Mouse (Mus musculus) urinary bladder, adult 18-20 months (tissue): Measurements from ENCODE around the gene Fut11.
A peak's percentile ranks its signal among the peaks of the same experiment; 100 is the strongest.

ENCODE experiments used
- DNase-seq, 2 experiments: peaks; one replicate each; pipeline ENCODE4 v3.0.0; 2022; ENCODE audit warnings: low spot score in 2 of 2, mixed read lengths in 2 of 2

Gene Fut11

GRCm38 (mm10) chr14:20694884-20695760 is at the start of gene Fut11:
Gene Fut11, plus strand, starts transcription at chr14:20694968.
- peak; percentile 77 to 81 for DNase-seq

GRCm38 (mm10) chr14:20645547-20645946 is 49.2 kb upstream of the Fut11 start:
- no peak for DNase-seq

GRCm38 (mm10) chr14:20646381-20646780 is 48.4 kb upstream of the Fut11 start:
- no peak for DNase-seq

GRCm38 (mm10) chr14:20651000-20651399 is 43.8 kb upstream of the Fut11 start:
- DNase-seq: no peak

GRCm38 (mm10) chr14:20651722-20652256 is 43.0 kb upstream of the Fut11 start:
- DNase-seq: no peak

GRCm38 (mm10) chr14:20654690-20655421 is 39.9 kb upstream of the Fut11 start:
- no peak for DNase-seq

- no peak for DNase-seq
These were observed 39.0 kb upstream of the Fut11 start for GRCm38 (mm10) chr14:20655731-20656130.

GRCm38 (mm10) chr14:20656361-20656760 is 38.4 kb upstream of the Fut11 start, which contains the start of gene Myoz1:
Gene Myoz1, minus strand, starts transcription at chr14:20656540.
- DNase-seq: no peak

GRCm38 (mm10) chr14:20658326-20658725 is 36.4 kb upstream of the Fut11 start:
- DNase-seq: no peak

GRCm38 (mm10) chr14:20658902-20659301 is 35.9 kb upstream of the Fut11 start:
- DNase-seq: no peak

- DNase-seq: no peak
These were observed 35.1 kb upstream of the Fut11 start for GRCm38 (mm10) chr14:20659687-20660086.

- peak; percentile 87 to 89 for DNase-seq
These were observed 33.7 kb upstream of the Fut11 start for GRCm38 (mm10) chr14:20660827-20661660.

- no peak for DNase-seq
These were observed 33.0 kb upstream of the Fut11 start for GRCm38 (mm10) chr14:20661661-20662331.

- DNase-seq: no peak
These were observed 32.0 kb upstream of the Fut11 start for GRCm38 (mm10) chr14:20662740-20663139.

GRCm38 (mm10) chr14:20663601-20664000 is 31.2 kb upstream of the Fut11 start:
- DNase-seq: no peak

- no peak for DNase-seq
These were observed 30.3 kb upstream of the Fut11 start for GRCm38 (mm10) chr14:20664436-20664835.

- DNase-seq: no peak
These were observed 27.3 kb upstream of the Fut11 start for GRCm38 (mm10) chr14:20667469-20667868.

- no peak for DNase-seq
These were observed 26.5 kb upstream of the Fut11 start, which contains the start of gene Synpo2l for GRCm38 (mm10) chr14:20668154-20668810. Gene Synpo2l, minus strand, starts transcription at chr14:20668354.

- no peak for DNase-seq
These were observed 21.8 kb upstream of the Fut11 start for GRCm38 (mm10) chr14:20672990-20673389.

GRCm38 (mm10) chr14:20673735-20674063 is 21.1 kb upstream of the Fut11 start:
- DNase-seq: peak in 1 of 2 experiments; percentile 35
